In the genomic region with DNA sequence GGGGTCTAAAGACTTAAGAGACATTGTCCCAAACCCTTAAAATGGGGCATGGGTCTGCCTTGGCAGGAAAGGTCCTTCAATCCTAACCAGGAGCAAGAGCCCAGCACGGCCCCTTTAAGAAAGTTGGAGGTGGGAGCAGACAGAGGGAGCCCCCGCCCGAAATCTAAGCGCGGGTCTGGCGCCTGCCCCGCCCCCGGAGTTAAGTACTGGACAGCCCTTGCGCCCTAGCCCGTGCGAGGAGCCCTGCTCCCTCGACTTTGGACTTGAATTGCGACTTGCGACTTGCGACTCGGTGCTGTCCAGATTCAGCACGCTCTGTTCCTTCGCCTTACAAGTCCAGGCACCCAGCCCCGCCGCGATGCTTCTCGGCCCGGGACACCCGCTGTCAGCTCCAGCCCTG, we compare ENCODE assay signal across 8 mouse cellular contexts. TPM values are rescaled to one million over a fixed set of nuclear protein-coding genes. Genes with fewer than 3 reads are reported as not detected.
DNase-seq lines count a peak whose midpoint lies in the region; ATAC-seq and TF ChIP-seq lines count a peak whose summit lies in the region.

TSS of gene Cspg4 (plus strand) at position 202 of the 400 bp plus-strand sequence.

- H3K9me3 ChIP-seq in hindbrain, embryonic 11.5 days (ENCODE audit: control insufficient read depth, low read length), result no peaks in the 10 kb centered on the region
- H3K9me3 ChIP-seq in stomach, postnatal 0 days (ENCODE audit: control insufficient read depth, low read length), result no peaks in the 10 kb centered on the region

- TF ChIP-seq EP300 in stomach, postnatal 0 days (optimal IDR thresholded peaks at IDR 0.05), result no peak

- H3K27me3 ChIP-seq in hindbrain, embryonic 11.5 days (ENCODE audit: control insufficient read depth, insufficient read depth, low read length), result peaks cover 12% of the 10 kb centered on the region; the same call in 1 of the 2 replicates
- H3K27me3 ChIP-seq in stomach, postnatal 0 days (ENCODE audit: control insufficient read depth, insufficient read depth, low read length), result no peaks in the 10 kb centered on the region

- DNase-seq in adrenal gland, adult 2 months, result peak; percentile 45
- DNase-seq in adrenal gland, adult 8-10 months, result no peak
- DNase-seq in gastrocnemius, adult 18-20 months (ENCODE audit: low spot score), result peak; percentile 69
- DNase-seq in hindbrain, embryonic 11.5 days (ENCODE audit: low spot score), result peak; percentile 56
- DNase-seq in layer of hippocampus, postnatal 36 days, result no peak
- DNase-seq in lung, postnatal 25 days (ENCODE audit: low spot score), result peak; percentile 42
- DNase-seq in stomach, postnatal 0 days (ENCODE audit: low spot score), result peak; percentile 71
- no peak for DNase-seq in c-Kit-positive CD71-positive TER-119-positive erythroid progenitor cells, embryonic 14.5 days (ENCODE audit: low spot score)

- peak within 1 kb of the TSS; percentile 47; the same call in 1 of the 2 replicates for H3K9ac ChIP-seq in hindbrain, embryonic 11.5 days (ENCODE audit: low read depth, low read length)
- peak within 1 kb of the TSS; percentile 65 for H3K9ac ChIP-seq in stomach, postnatal 0 days (ENCODE audit: low read length)

- no peaks in the 10 kb centered on the region for H3K36me3 ChIP-seq in hindbrain, embryonic 11.5 days (ENCODE audit: control insufficient read depth, insufficient read depth, low read length)
- no peaks in the 10 kb centered on the region for H3K36me3 ChIP-seq in stomach, postnatal 0 days (ENCODE audit: control insufficient read depth, insufficient read depth, low read length)

- WGBS in hindbrain, embryonic 11.5 days, result 6% methylated on average over 24 of the region's 24 CpGs
- under 1% methylated on average over 22 of the region's 24 CpGs for WGBS in stomach, postnatal 0 days

- no peak within 1 kb of the TSS for H3K27ac ChIP-seq in hindbrain, embryonic 11.5 days (ENCODE audit: low read depth, low read length)
- H3K27ac ChIP-seq in stomach, postnatal 0 days (replicated peaks), result peak within 1 kb of the TSS; percentile 73

- no peaks in the 10 kb centered on the region for H3K4me1 ChIP-seq in hindbrain, embryonic 11.5 days (replicated peaks; ENCODE audit: control insufficient read depth, insufficient read depth, low read length)
- H3K4me1 ChIP-seq in stomach, postnatal 0 days (replicated peaks; ENCODE audit: control insufficient read depth, insufficient read depth), result peaks cover 25% of the 10 kb centered on the region

- 0 out of 2 replicates have a peak, but pooled peaks have one; percentile 20 for TF ChIP-seq CTCF in stomach, postnatal 0 days (IDR thresholded peaks at IDR 0.05; ENCODE audit: low read depth)

- peak within 1 kb of the TSS; percentile 41 for H3K4me2 ChIP-seq in hindbrain, embryonic 11.5 days (replicated peaks; ENCODE audit: low read depth, low read length)
- H3K4me2 ChIP-seq in stomach, postnatal 0 days (replicated peaks; ENCODE audit: low read depth), result peak within 1 kb of the TSS; percentile 65

- no peak for ATAC-seq in hindbrain, embryonic 11.5 days (ENCODE audit: low FRiP score)
- peak; percentile 61; the same call in 1 of the 2 replicates for ATAC-seq in stomach, postnatal 0 days (ENCODE audit: low FRiP score, low TSS enrichment)

- H3K4me3 ChIP-seq in hindbrain, embryonic 11.5 days (ENCODE audit: low read depth, low read length), result peak within 1 kb of the TSS; percentile 21; the same call in 1 of the 2 replicates
- peak within 1 kb of the TSS; percentile 49 for H3K4me3 ChIP-seq in stomach, postnatal 0 days (ENCODE audit: low read depth, low read length)

RNA-seq across cellular contexts. Expression of gene Cspg4, which starts in this region (rescaled TPM):
- 10 to 100 TPM in 1 of 2 experiments, 1 to 10 TPM in 1; 7.8 to 11.8 TPM for total RNA-seq in adrenal gland, adult 2 months (2021)
- polyA plus RNA-seq in adrenal gland, adult 2 months (2012; rRNA removed), result 17.9 and 19.0 TPM in 2 replicates
- total RNA-seq in adrenal gland, adult 8-10 months (2022), result 10 to 100 TPM in 1 of 4 experiments, 1 to 10 TPM in 3; 6.4 to 15.0 (median 8.1) TPM
- total RNA-seq in gastrocnemius, adult 18-20 months (2021), result 1 to 10 TPM; 2.9 to 5.8 TPM
- 2.6 and 2.7 TPM in 2 replicates for polyA plus RNA-seq in hindbrain, embryonic 11.5 days (2014; fragmentation: Nextera tagmentation; extraction: Ambion mirVana)
- 10 to 100 TPM; 18.0 to 19.7 TPM for total RNA-seq in layer of hippocampus, postnatal 36 days (2021)
- polyA plus RNA-seq in stomach, postnatal 0 days (2015; fragmentation: Nextera tagmentation; extraction: Ambion mirVana), result 7.8 and 9.0 TPM in 2 replicates

Comparison
In these comparisons a context has a peak if more than half of its experiments do, and no peak if none do; other contexts are left out.
1. DNase-seq: peak in adrenal gland, adult 2 months (single experiment), gastrocnemius, adult 18-20 months (single experiment), hindbrain, embryonic 11.5 days (single experiment), lung, postnatal 25 days (single experiment) and stomach, postnatal 0 days (single experiment); none in adrenal gland, adult 8-10 months (single experiment), layer of hippocampus, postnatal 36 days (0 of 2) and c-Kit-positive CD71-positive TER-119-positive erythroid progenitor cells, embryonic 14.5 days (single experiment).